Mouse (Mus musculus) kidney, adult 2 months (tissue): ENCODE measurements around the gene Cyp8b1.

Experiments used
- CTCF ChIP-seq: fragments of 200-500 bp; conservative IDR thresholded peaks from 2 replicates; pipeline ENCODE4 v1.5.1; 2011; ENCODE audit warnings: low read depth, mild to moderate bottlenecking, control low read depth, low read length, moderate library complexity, mixed read lengths; ENCODE audit not compliant: insufficient read depth, insufficient read length
- POLR2A ChIP-seq: fragments of 200-500 bp; IDR thresholded peaks from one replicate; pipeline ENCODE4 v1.6.1; 2011; ENCODE audit warnings: low read depth, low read length, control low read depth

DNA sequence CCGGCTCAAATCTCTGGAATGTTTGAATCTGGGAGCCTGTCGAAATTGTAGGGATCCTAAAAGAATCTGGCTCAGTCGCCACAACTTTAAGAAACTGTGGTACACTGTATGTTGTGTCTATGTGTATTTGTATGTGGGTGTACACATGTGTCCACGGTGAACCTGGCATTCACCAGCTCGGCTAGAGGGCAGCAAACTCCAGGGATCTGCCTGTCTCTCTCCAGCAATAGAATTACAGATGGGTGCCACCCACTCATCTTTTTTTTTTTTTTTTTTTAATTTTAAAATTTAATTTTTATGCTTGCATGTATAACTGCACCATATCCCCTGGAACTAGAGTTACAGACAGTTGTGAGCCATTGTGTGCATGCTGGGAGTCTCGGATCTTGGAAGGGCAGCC is 34.8 kb downstream of the Cyp8b1 start:
- TF ChIP-seq POLR2A, result no peak
- peak; percentile 52 for TF ChIP-seq CTCF
